Mouse (Mus musculus): ENCODE measurements at regions not wholly inside any gene's neighbourhood (a gene's known extent, or its start where the extent isn't known, plus 50 kb on each side); places are given as distances from the start of the nearest gene placed in this dataset.

DNA sequence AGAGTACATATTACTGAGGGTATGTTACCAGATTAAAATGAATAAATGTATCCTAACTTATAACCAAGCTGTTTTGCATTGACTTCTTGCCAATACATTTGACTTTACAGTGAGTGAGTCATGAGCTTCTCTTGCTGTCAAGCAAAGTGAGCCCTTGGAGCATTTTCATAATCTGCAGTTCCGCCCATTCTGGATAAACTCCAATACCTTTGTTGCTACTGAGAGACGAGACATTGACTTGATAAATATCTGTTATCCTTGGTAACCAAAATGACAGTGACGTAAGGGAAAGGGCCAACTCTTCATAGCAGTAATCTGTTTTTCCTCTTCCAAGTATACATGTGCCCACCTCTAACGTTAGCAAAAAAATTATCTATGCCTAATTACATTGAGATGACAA, 923.0 kb downstream of the Grm8 start:
- DNase-seq (ENCODE audit: low spot score in 2 of 2), result peak in 1 of 2 experiments; percentile 1

DNA sequence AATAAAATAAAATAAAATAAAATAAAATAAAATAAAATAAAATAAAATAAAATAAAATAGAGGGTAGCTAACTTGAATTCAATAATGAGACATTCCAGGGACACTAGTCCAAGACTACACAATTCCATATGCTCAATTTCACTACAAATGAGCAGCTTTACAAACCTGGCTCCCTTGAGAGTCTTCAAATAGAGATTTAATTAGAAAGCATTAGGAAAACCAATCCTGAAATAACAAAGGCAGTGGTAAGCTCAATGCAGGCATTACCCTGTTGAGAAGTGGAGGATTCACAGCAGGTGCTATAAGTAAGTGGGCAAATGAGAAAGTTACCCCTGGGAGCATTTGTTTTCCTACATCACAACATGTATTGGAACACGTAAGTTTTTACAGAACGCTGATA, 973.3 kb downstream of the Grm8 start:
- no peak for DNase-seq (ENCODE audit: low spot score in 2 of 2)
